Mouse (Mus musculus): Measurements from ENCODE around the gene Cavin1.

- TF ChIP-seq POLR2A (IDR thresholded peaks at IDR 0.05; ENCODE audit: insufficient read depth, low read depth, low read length) (no peak), CTCF (IDR thresholded peaks at IDR 0.05; ENCODE audit: insufficient read depth, low read depth, low read length) (no peak)
These were observed 52.7 kb downstream of the Cavin1 start for GRCm38 (mm10) chr11:100918007-100918406.

Data from olfactory bulb, adult 2 months (tissue).